Mouse (Mus musculus): Measurements from ENCODE around the gene Ccdc84.
"Not testable (repeated sequence)": the region's sequence is repeated elsewhere in the genome, so short reads cannot be mapped to it uniquely, and the experiment has no call there.

Ccdc84 gene

GRCm38 (mm10) chr9:44361931-44362330 lies 56.4 kb downstream of the Ccdc84 start:
- not testable (repeated sequence) for DNase-seq (ENCODE audit: extremely low read depth, low read depth)

GRCm38 (mm10) chr9:44361190-44361917 lies 57.0 kb downstream of the Ccdc84 start, which contains the start of gene Vps11:
Vps11 (minus strand) TSS chr9:44361670.
- DNase-seq (ENCODE audit: extremely low read depth, low read depth): peak; percentile 92
